Comparison of ENCODE assay signal across 21 mouse cellular contexts in the genomic region with DNA sequence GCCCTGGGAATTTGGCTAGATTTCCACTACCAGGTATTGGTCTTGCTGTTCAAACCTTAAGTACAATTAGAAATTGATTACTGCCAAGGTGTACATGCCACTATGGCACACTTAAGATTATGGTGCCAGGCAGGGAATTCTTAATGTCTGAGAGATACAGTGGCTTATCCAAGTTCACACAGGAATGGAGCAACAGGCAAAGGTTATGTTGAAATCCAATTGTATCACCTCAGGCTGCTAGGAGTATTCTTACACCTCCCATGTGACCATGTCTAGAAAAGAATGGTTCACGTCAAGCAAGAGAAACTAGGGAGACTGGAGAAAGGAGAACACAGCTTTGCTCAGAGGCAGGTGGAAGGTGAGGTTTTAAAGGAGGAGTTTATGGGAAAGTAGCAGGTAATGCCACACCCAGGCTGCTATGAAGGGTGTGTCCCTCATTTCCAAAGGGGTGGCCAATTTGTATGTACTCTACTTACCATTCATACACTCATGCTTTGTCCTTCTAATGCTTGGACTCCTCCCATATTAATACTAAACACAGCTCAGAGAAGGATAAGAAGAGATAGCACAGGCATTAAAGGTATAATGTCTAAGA.
DNase-seq lines count a peak whose midpoint lies in the region; ATAC-seq and TF ChIP-seq lines count a peak whose summit lies in the region.
"Had no signal": no experiment of that assay in that cellular context is flagged by ENCODE, and none has a peak within 500 bp of the region (broad histone marks: within the 10 kb centered on the region; RNA-seq: fewer than 3 reads in every experiment).

No protein-coding gene starts in this region.

- WGBS in intestine, postnatal 0 days = 37% methylated on average over 1 of the region's 1 CpGs
- WGBS in stomach, embryonic 15.5 days = 68% methylated on average over 1 of the region's 1 CpGs
- WGBS in forebrain, embryonic 11.5 days = 88% methylated on average over 1 of the region's 1 CpGs
- 84% methylated on average over 1 of the region's 1 CpGs for WGBS in neural tube, embryonic 15.5 days

- no peak overlapping the region for H3K4me3 ChIP-seq in intestine, postnatal 0 days (ENCODE audit: low read depth, low read length)
- no peak overlapping the region for H3K4me3 ChIP-seq in stomach, embryonic 15.5 days (replicated peaks)
- no peak overlapping the region for H3K4me3 ChIP-seq in forebrain, embryonic 11.5 days (ENCODE audit: low read depth, low read length)
- H3K4me3 ChIP-seq in neural tube, embryonic 15.5 days (replicated peaks) = no peak overlapping the region
- H3K4me3 ChIP-seq: embryonic facial prominence, embryonic 12.5 days; forebrain, embryonic 13.5 days; heart, embryonic 13.5 days; hindbrain, embryonic 12.5 days had no signal

- H3K4me1 ChIP-seq in intestine, postnatal 0 days (replicated peaks; ENCODE audit: control insufficient read depth, insufficient read depth, low read length) = peaks cover 5% of the 10 kb centered on the region
- no peaks in the 10 kb centered on the region for H3K4me1 ChIP-seq in stomach, embryonic 15.5 days
- H3K4me1 ChIP-seq in forebrain, embryonic 11.5 days (replicated peaks; ENCODE audit: control insufficient read depth, insufficient read depth, low read length) = no peaks in the 10 kb centered on the region
- H3K4me1 ChIP-seq in neural tube, embryonic 15.5 days = no peaks in the 10 kb centered on the region
- H3K4me1 ChIP-seq: embryonic facial prominence, embryonic 12.5 days; heart, embryonic 13.5 days; hindbrain, embryonic 12.5 days had no signal

- no peaks in the 10 kb centered on the region for H3K36me3 ChIP-seq in intestine, postnatal 0 days (ENCODE audit: control insufficient read depth, insufficient read depth)
- no peaks in the 10 kb centered on the region for H3K36me3 ChIP-seq in stomach, embryonic 15.5 days
- no peaks in the 10 kb centered on the region for H3K36me3 ChIP-seq in forebrain, embryonic 11.5 days (ENCODE audit: control insufficient read depth, insufficient read depth, low read length)
- H3K36me3 ChIP-seq in neural tube, embryonic 15.5 days = no peaks in the 10 kb centered on the region
- H3K36me3 ChIP-seq: embryonic facial prominence, embryonic 12.5 days; G1E; heart, embryonic 13.5 days; hindbrain, embryonic 12.5 days had no signal

- peak; percentile 89 for DNase-seq in gonadal fat pad, adult 2 months (ENCODE audit: low read depth)
- DNase-seq in forebrain, embryonic 11.5 days (ENCODE audit: low spot score) = no peak
- DNase-seq in T-cell, adult 2 months (ENCODE audit: low spot score) = no peak
- DNase-seq: adrenal gland, postnatal 10 days; cerebellum, adult 11-12 months; cerebellum, adult 9-10 months; cerebellum, postnatal 25 days; forebrain, postnatal 0 days; gastrocnemius, postnatal 14 days; heart, adult 11 months; heart, postnatal 4 days had no signal

- no peak overlapping the region for H3K4me2 ChIP-seq in intestine, postnatal 0 days (replicated peaks; ENCODE audit: low read depth)
- H3K4me2 ChIP-seq in stomach, embryonic 15.5 days = no peak overlapping the region
- H3K4me2 ChIP-seq in forebrain, embryonic 11.5 days (ENCODE audit: low read depth, low read length, severe bottlenecking) = no peak overlapping the region
- H3K4me2 ChIP-seq in neural tube, embryonic 15.5 days = no peak overlapping the region
- H3K4me2 ChIP-seq: embryonic facial prominence, embryonic 12.5 days; forebrain, embryonic 13.5 days; heart, embryonic 13.5 days; hindbrain, embryonic 12.5 days had no signal

- no peaks in the 10 kb centered on the region for H3K9me3 ChIP-seq in intestine, postnatal 0 days (ENCODE audit: control insufficient read depth)
- H3K9me3 ChIP-seq in stomach, embryonic 15.5 days = no peaks in the 10 kb centered on the region
- H3K9me3 ChIP-seq in forebrain, embryonic 11.5 days (ENCODE audit: control insufficient read depth, low read length) = no peaks in the 10 kb centered on the region
- no peaks in the 10 kb centered on the region for H3K9me3 ChIP-seq in neural tube, embryonic 15.5 days (replicated peaks)
- H3K9me3 ChIP-seq: embryonic facial prominence, embryonic 12.5 days; forebrain, embryonic 13.5 days; G1E; heart, embryonic 13.5 days; hindbrain, embryonic 12.5 days had no signal

- ATAC-seq in intestine, postnatal 0 days = peak; percentile 56
- ATAC-seq in stomach, embryonic 15.5 days (ENCODE audit: insufficient read depth, low FRiP score, low read depth) = peak; percentile 72
- ATAC-seq in forebrain, embryonic 11.5 days (replicated peaks; ENCODE audit: low FRiP score) = no peak
- ATAC-seq in neural tube, embryonic 15.5 days (ENCODE audit: low FRiP score) = no peak
- ATAC-seq: CD4-positive, CD25-positive, alpha-beta regulatory T cell, adult 4 months; forebrain, embryonic 13.5 days; forebrain, postnatal 0 days; hindbrain, postnatal 0 days had no signal

- H3K27me3 ChIP-seq in intestine, postnatal 0 days (replicated peaks; ENCODE audit: control insufficient read depth, insufficient read depth, low read length) = no peaks in the 10 kb centered on the region
- H3K27me3 ChIP-seq in stomach, embryonic 15.5 days (replicated peaks) = no peaks in the 10 kb centered on the region
- H3K27me3 ChIP-seq in forebrain, embryonic 11.5 days (ENCODE audit: control insufficient read depth, insufficient read depth, low read length) = no peaks in the 10 kb centered on the region
- H3K27me3 ChIP-seq in neural tube, embryonic 15.5 days (replicated peaks) = no peaks in the 10 kb centered on the region
- H3K27me3 ChIP-seq: embryonic facial prominence, embryonic 12.5 days; forebrain, embryonic 13.5 days; heart, embryonic 13.5 days; hindbrain, embryonic 12.5 days had no signal

- no peak overlapping the region for H3K9ac ChIP-seq in intestine, postnatal 0 days (ENCODE audit: low read depth, low read length)
- no peak overlapping the region for H3K9ac ChIP-seq in stomach, embryonic 15.5 days
- no peak overlapping the region for H3K9ac ChIP-seq in forebrain, embryonic 11.5 days (ENCODE audit: low read length)
- H3K9ac ChIP-seq in neural tube, embryonic 15.5 days (replicated peaks) = no peak overlapping the region
- H3K9ac ChIP-seq: embryonic facial prominence, embryonic 12.5 days; forebrain, embryonic 13.5 days; forebrain, postnatal 0 days; heart, embryonic 13.5 days; hindbrain, embryonic 12.5 days had no signal

- peak overlapping the region; percentile 72; the same call in 1 of the 2 replicates for H3K27ac ChIP-seq in intestine, postnatal 0 days (ENCODE audit: low read depth, low read length)
- H3K27ac ChIP-seq in stomach, embryonic 15.5 days = peak overlapping the region; percentile 78; the same call in 1 of the 2 replicates
- H3K27ac ChIP-seq in forebrain, embryonic 11.5 days (ENCODE audit: low read depth, low read length) = no peak overlapping the region
- no peak overlapping the region for H3K27ac ChIP-seq in neural tube, embryonic 15.5 days (replicated peaks)
- H3K27ac ChIP-seq: embryonic facial prominence, embryonic 12.5 days; forebrain, embryonic 13.5 days; heart, embryonic 13.5 days; hindbrain, embryonic 12.5 days; hindbrain, postnatal 0 days had no signal

- TF ChIP-seq CTCF in intestine, postnatal 0 days (IDR thresholded peaks at IDR 0.05; ENCODE audit: low read depth) = no peak

Comparison
In these comparisons a context has a peak if more than half of its experiments do, and no peak if none do; other contexts are left out.
1. ATAC-seq: peak in intestine, postnatal 0 days (single experiment) and stomach, embryonic 15.5 days (single experiment); none in forebrain, embryonic 11.5 days (single experiment) and neural tube, embryonic 15.5 days (single experiment).
2. H3K27ac ChIP-seq: peak in intestine, postnatal 0 days (single experiment) and stomach, embryonic 15.5 days (single experiment); none in forebrain, embryonic 11.5 days (single experiment) and neural tube, embryonic 15.5 days (single experiment).